Mouse (Mus musculus) cortical plate, adult 2 months (tissue): ENCODE measurements at regions not wholly inside any gene's neighbourhood (a gene's known extent, or its start where the extent isn't known, plus 50 kb on each side); places are given as distances from the start of the nearest gene placed in this dataset.

Experiments used
- CTCF ChIP-seq: fragments of 200-500 bp; IDR thresholded peaks from 2 replicates; pipeline ENCODE4 v1.5.1; 2011; ENCODE audit warnings: mild to moderate bottlenecking, control low read depth, low read length; ENCODE audit not compliant: insufficient read depth; ENCODE audit errors: extremely low read depth
- POLR2A ChIP-seq: fragments of 200-500 bp; IDR thresholded peaks from 2 replicates; pipeline ENCODE4 v1.6.1; 2011; ENCODE audit warnings: mild to moderate bottlenecking, low read length, control low read depth; ENCODE audit not compliant: insufficient read depth; ENCODE audit errors: extremely low read depth

DNA sequence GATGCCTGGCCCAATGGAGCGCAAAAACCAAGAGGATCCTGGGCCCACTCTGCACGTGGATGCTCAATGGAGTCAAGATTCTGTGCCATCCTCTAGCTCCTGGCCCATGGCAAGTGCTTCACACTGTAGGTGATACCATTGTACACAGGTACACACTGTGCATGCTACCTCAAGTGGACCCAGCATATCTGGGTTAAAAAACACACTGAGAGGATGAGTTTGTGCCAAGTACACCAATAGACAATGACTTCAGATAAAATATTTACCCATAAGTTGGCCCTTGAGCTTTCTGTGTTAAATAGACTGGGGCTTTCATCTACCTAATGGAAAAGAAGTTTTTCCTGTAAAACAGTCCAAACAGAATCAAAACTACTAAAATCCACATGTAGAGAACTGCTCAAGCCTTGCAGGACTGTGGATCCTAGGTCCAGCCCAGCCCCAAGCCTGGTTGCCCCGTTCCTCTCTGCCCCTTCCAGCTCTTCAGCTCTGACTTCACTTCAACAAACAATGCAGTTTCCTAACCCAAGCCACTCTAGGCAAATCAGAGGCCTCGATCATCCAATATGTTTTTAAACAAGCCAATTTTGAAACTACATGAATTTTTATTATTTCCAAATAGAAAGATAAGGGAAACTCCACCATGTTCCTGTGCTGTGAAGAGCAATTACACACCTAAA is 247.5 kb downstream of the Mreg start:
- no peak for TF ChIP-seq CTCF
- TF ChIP-seq POLR2A: no peak
